Mouse (Mus musculus) midbrain, embryonic 10.5 days (tissue): Measurements from ENCODE around the gene Olfr262. TPM values are rescaled to one million over a fixed set of nuclear protein-coding genes. Genes with fewer than 3 reads are reported as not detected.
"Not testable (repeated sequence)": the region's sequence is repeated elsewhere in the genome, so short reads cannot be mapped to it uniquely, and the experiment has no call there.

Experiments
- DNase-seq: peaks from one replicate; pipeline ENCODE4 v3.0.0-alpha.2; 2017; ENCODE audit warnings: low spot score
- H3K27ac ChIP-seq: fragments of 300-500 bp; sonication (generic); replicated peaks from 2 replicates; pipeline ENCODE4 v1.5.1; 2016; ENCODE audit warnings: mild to moderate bottlenecking
- H3K27me3 ChIP-seq: fragments of 300-500 bp; sonication (generic); 2 replicates; pipeline ENCODE4 v1.6.1; 2016; ENCODE audit warnings: low read depth, mild to moderate bottlenecking; ENCODE audit not compliant: poor library complexity, severe bottlenecking
- H3K36me3 ChIP-seq: fragments of 300-500 bp; sonication (generic); 2 replicates; pipeline ENCODE4 v1.6.1; 2016; ENCODE audit warnings: mild to moderate bottlenecking, moderate library complexity
- H3K4me1 ChIP-seq: fragments of 300-500 bp; sonication (generic); 2 replicates; pipeline ENCODE4 v1.6.1; 2016
- H3K4me3 ChIP-seq: fragments of 300-500 bp; sonication (generic); 2 replicates; pipeline ENCODE4 v1.5.1; 2016; ENCODE audit warnings: mild to moderate bottlenecking, moderate library complexity
- H3K9me3 ChIP-seq: fragments of 300-500 bp; sonication (generic); replicated peaks from 2 replicates; pipeline ENCODE4 v1.6.1; 2016; ENCODE audit warnings: mild to moderate bottlenecking
- WGBS: fragments of 180-500 bp; shearing (Covaris S2); methylation state at CpG from one replicate; pipeline ENCODE4 v1.1.7; 2016; 5-methylcytosine and 5-hydroxymethylcytosine counted together
- polyA plus RNA-seq: library from polyadenylated mRNA; unstranded; fragments of >200 nt; fragmentation: Nextera tagmentation; extraction: Ambion mirVana; gene quantifications from 2 replicates; pipeline ENCODE4 v1.2.1, GENCODE M21; 2016

Gene Olfr262
- polyA plus RNA-seq: not detected in 2 replicates

DNA sequence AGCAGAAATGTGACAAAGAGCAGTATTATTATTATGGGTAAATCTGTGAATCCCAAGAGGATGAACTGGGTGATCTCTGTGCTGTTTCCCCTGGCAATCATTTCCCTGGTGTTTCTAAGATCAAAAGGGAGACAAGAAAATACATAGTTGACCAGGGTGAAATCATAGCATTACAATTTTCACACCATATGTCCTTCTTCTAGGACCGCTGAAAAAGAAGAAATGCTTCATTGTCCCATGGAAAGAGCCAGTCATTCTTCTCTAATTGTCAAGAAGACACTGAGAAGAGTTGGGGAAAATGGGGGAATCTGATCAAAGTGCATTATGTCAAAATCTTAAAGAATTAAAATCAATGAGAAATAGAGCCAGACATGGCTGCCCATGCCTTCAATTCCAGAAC lies at the start of gene Olfr262:
Olfr262 (minus strand) TSS at position 101 of the 400 bp plus-strand sequence.
- no peak within 1 kb of the TSS for H3K27ac ChIP-seq
- 95% methylated on average over 1 of the region's 1 CpGs for WGBS
- H3K4me1 ChIP-seq: no peaks in the 10 kb centered on the region
- DNase-seq: no peak
- H3K9me3 ChIP-seq: no peaks in the 10 kb centered on the region
- H3K36me3 ChIP-seq: no peaks in the 10 kb centered on the region
- no peaks in the 10 kb centered on the region for H3K27me3 ChIP-seq
- no peak within 1 kb of the TSS for H3K4me3 ChIP-seq

DNA sequence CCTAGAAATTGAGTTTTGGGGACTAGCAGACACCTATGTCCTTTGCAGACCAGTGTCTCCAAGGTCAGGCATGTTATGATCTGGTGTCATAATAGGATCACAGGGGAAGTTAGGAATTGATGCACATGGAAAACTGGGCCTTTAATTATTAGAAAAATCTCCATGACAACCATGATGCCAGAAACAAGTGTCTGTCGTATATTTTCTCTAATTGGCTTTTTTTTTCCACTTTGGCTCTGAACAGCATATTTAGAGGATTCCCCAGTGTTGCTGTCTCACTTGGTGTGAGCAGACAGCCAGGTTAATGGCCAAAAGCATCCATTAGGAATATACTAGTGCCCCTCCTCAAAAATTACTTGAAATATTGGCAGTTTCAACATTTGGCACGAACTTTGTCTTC lies 38.1 kb upstream of the Olfr262 start, which contains the start of gene Olfr1434:
Olfr1434 (plus strand) TSS at position 301 of the 400 bp plus-strand sequence.
- Histone ChIP-seq H3K9me3 (no peaks in the 10 kb centered on the region), H3K36me3 (no peaks in the 10 kb centered on the region), H3K27ac (no peak within 1 kb of the TSS), H3K4me1 (no peaks in the 10 kb centered on the region), H3K4me3 (no peak within 1 kb of the TSS), H3K27me3 (no peaks in the 10 kb centered on the region)
- WGBS: 78% methylated on average over 2 of the region's 2 CpGs
- DNase-seq: no peak

GRCm38 (mm10) chr19:12260732-12261131 lies 19.3 kb upstream of the Olfr262 start, which contains the start of gene Olfr235:
TSS of gene Olfr235 (plus strand) at chr19:12261032.
- no peaks in the 10 kb centered on the region for H3K9me3 ChIP-seq
- DNase-seq: no peak
- H3K4me3 ChIP-seq: no peak within 1 kb of the TSS
- H3K27ac ChIP-seq: no peak within 1 kb of the TSS
- no peaks in the 10 kb centered on the region for H3K27me3 ChIP-seq
- H3K36me3 ChIP-seq: no peaks in the 10 kb centered on the region
- WGBS: 73% methylated on average over 1 of the region's 1 CpGs
- no peaks in the 10 kb centered on the region for H3K4me1 ChIP-seq

- H3K36me3 ChIP-seq, DNase-seq, H3K4me3 ChIP-seq, H3K4me1 ChIP-seq, H3K9me3 ChIP-seq, H3K27ac ChIP-seq, H3K27me3 ChIP-seq: not testable (repeated sequence)
These were observed 9.0 kb downstream of the Olfr262 start, which contains the start of gene Olfr1432 for GRCm38 (mm10) chr19:12232496-12232895. TSS of gene Olfr1432 (minus strand) at chr19:12232596.

DNA sequence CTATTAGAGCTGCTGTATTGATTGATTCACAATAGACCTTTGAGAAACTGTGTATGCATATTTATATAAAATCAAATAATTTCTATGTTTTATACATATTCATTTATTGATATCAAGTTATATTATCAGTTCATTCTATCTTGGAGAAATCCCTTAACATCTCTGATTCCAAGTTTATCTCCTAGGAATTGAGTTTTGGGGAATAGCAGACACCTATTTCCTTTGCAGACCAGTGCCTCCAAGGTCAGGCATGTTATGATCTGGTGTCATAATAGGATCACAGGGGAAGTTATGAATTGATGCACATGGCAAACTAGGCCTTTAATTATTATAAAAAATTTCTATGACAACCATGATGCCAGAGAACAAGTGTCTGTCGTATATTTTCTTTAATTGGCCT lies 41.1 kb downstream of the Olfr262 start, which contains the start of gene Olfr1431:
Olfr1431 (plus strand) TSS at position 301 of the 400 bp plus-strand sequence.
- Histone ChIP-seq H3K4me1 (no peaks in the 10 kb centered on the region), H3K27me3 (no peaks in the 10 kb centered on the region), H3K9me3 (no peaks in the 10 kb centered on the region), H3K36me3 (no peaks in the 10 kb centered on the region), H3K4me3 (no peak within 1 kb of the TSS), H3K27ac (no peak within 1 kb of the TSS)
- DNase-seq: no peak
- WGBS: 85% methylated on average over 1 of the region's 1 CpGs

DNA sequence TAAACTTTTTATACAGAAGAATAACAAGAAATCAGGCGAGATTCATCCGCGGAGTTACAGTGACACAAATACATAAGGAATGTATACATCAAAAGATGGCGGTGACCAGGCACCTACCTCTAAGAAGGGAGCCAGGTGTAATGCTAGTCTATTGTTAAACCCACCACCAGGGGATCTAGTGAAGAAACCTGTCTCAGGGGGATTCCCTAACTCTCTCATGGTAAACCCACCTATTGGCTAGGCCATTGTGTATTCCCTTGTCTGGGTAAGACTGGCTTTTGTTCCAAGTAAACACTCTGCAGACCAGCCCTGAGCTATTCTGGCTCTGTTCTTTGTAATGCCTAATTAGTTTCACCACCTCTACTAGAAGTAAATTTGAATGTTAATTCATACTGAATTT lies 42.4 kb downstream of the Olfr262 start:
- H3K9me3 ChIP-seq, H3K27ac ChIP-seq, DNase-seq, H3K27me3 ChIP-seq, H3K4me1 ChIP-seq, H3K4me3 ChIP-seq, H3K36me3 ChIP-seq: not testable (repeated sequence)
- 79% methylated on average over 4 of the region's 4 CpGs for WGBS

Other genes starting within 250 kb of the Olfr262 start
- gene Olfr1423, start 200.3 kb downstream of the Olfr262 start, polyA plus RNA-seq: 0.02 TPM in 1 of 2 replicates, not detected in the other
- gene Olfr1424, start 179.0 kb downstream of the Olfr262 start, polyA plus RNA-seq: not detected in 2 replicates
- gene Olfr1425, start 163.9 kb downstream of the Olfr262 start, polyA plus RNA-seq: not detected in 2 replicates
- gene Olfr1426, start 149.6 kb downstream of the Olfr262 start, polyA plus RNA-seq: not detected in 2 replicates
- not detected in 2 replicates for gene Olfr1427, start 138.3 kb downstream of the Olfr262 start, polyA plus RNA-seq
- gene Olfr1428, start 125.8 kb downstream of the Olfr262 start, polyA plus RNA-seq: not detected in 2 replicates
- not detected in 2 replicates for gene Olfr76, start 118.5 kb downstream of the Olfr262 start, polyA plus RNA-seq
- gene Olfr1555-ps1, start 71.5 kb downstream of the Olfr262 start, polyA plus RNA-seq: not detected in 2 replicates
- not detected in 2 replicates for gene Olfr1431, start 41.0 kb downstream of the Olfr262 start, polyA plus RNA-seq
- not detected in 2 replicates for gene Olfr1432, start 9.1 kb downstream of the Olfr262 start, polyA plus RNA-seq
- not detected in 2 replicates for gene Olfr235, start 19.4 kb upstream of the Olfr262 start, polyA plus RNA-seq
- gene Olfr1434, start 38.2 kb upstream of the Olfr262 start, polyA plus RNA-seq: not detected in 2 replicates
- gene Olfr1436, start 57.5 kb upstream of the Olfr262 start, polyA plus RNA-seq: not detected in 2 replicates
- gene Olfr1437, start 83.4 kb upstream of the Olfr262 start, polyA plus RNA-seq: not detected in 2 replicates
- gene Olfr1438-ps1, start 94.3 kb upstream of the Olfr262 start, polyA plus RNA-seq: not detected in 2 replicates
- gene Olfr1440, start 145.6 kb upstream of the Olfr262 start, polyA plus RNA-seq: not detected in 2 replicates
- not detected in 2 replicates for gene Olfr1441, start 175.8 kb upstream of the Olfr262 start, polyA plus RNA-seq
- gene Pfpl, start 186.2 kb upstream of the Olfr262 start, polyA plus RNA-seq: not detected in 2 replicates
- 0.19 and 0.40 TPM in 2 replicates for gene Mpeg1, start 219.1 kb upstream of the Olfr262 start, polyA plus RNA-seq